Mouse (Mus musculus): ENCODE results near the gene Gm4871.

GRCm38 (mm10) chr5:145005596-145005995 lies 27.0 kb downstream of the Gm4871 start:
- no peak for TF ChIP-seq CTCF (IDR thresholded peaks at IDR 0.05; ENCODE audit: extremely low read depth, insufficient read depth, insufficient read length, insufficient replicate concordance)
- TF ChIP-seq POLR2A (IDR thresholded peaks at IDR 0.05; ENCODE audit: low read depth, low read length) = no peak

Data from spleen, adult 2 months (tissue).